Mouse (Mus musculus) megakaryocyte, embryonic 14.5 days (primary cell): ENCODE measurements around the gene Olfr473.

ENCODE experiments used
- FLI1 ChIP-seq: IDR thresholded peaks from 2 replicates; pipeline ENCODE4 v1.6.1; 2012; ENCODE audit warnings: low read length, inconsistent platforms, mixed read lengths
- GATA1 ChIP-seq: IDR thresholded peaks from 3 replicates; pipeline ENCODE4 v1.6.1; 2012; ENCODE audit warnings: mixed read lengths, low read length, inconsistent platforms, borderline replicate concordance

GRCm38 (mm10) chr7:107964503-107964902 lies 34.3 kb downstream of the Olfr473 start, which contains the start of gene Olfr476:
- TF ChIP-seq GATA1 (no peak), FLI1 (no peak)
